Mouse (Mus musculus) forebrain, embryonic 11.5 days (tissue): ENCODE measurements around the gene R3hdm2. TPM values are rescaled to one million over a fixed set of nuclear protein-coding genes. Genes with fewer than 3 reads are reported as not detected.

Experiments used
- ATAC-seq: fragments of 200-750 bp; cut with Nextera tagmentation; replicated peaks from 2 replicates; pipeline ENCODE4 v1.8.0; 2017; ENCODE audit warnings: moderate TSS enrichment; ENCODE audit not compliant: low FRiP score
- DNase-seq: peaks from one replicate; pipeline ENCODE4 v3.0.0-alpha.2; 2017; ENCODE audit warnings: low spot score
- H3K27ac ChIP-seq: fragments of 300-500 bp; sonication (generic); 2 replicates; pipeline ENCODE4 v1.5.1; 2014; ENCODE audit warnings: low read depth, low read length
- H3K27me3 ChIP-seq: fragments of 300-500 bp; sonication (generic); 2 replicates; pipeline ENCODE4 v1.6.1; 2014; ENCODE audit warnings: mild to moderate bottlenecking, low read length, mixed read lengths; ENCODE audit not compliant: control insufficient read depth, insufficient read depth
- H3K36me3 ChIP-seq: fragments of 300-500 bp; sonication (generic); 2 replicates; pipeline ENCODE4 v1.6.1; 2014; ENCODE audit warnings: mild to moderate bottlenecking, low read length, moderate library complexity, mixed read lengths; ENCODE audit not compliant: control insufficient read depth, insufficient read depth
- H3K4me1 ChIP-seq: fragments of 300-500 bp; sonication (generic); replicated peaks from 2 replicates; pipeline ENCODE4 v1.6.1; 2014; ENCODE audit warnings: low read length, mixed read lengths; ENCODE audit not compliant: control insufficient read depth, insufficient read depth
- H3K4me2 ChIP-seq: fragments of 300-500 bp; sonication (generic); 2 replicates; pipeline ENCODE4 v1.6.1; 2014; ENCODE audit warnings: low read depth, mild to moderate bottlenecking, low read length, moderate library complexity, mixed read lengths; ENCODE audit not compliant: severe bottlenecking
- H3K4me3 ChIP-seq: fragments of 300-500 bp; sonication (generic); 2 replicates; pipeline ENCODE4 v1.5.1; 2014; ENCODE audit warnings: low read depth, low read length
- H3K9ac ChIP-seq: fragments of 300-500 bp; sonication (generic); 2 replicates; pipeline ENCODE4 v1.6.1; 2014; ENCODE audit warnings: low read length
- H3K9me3 ChIP-seq: fragments of 300-500 bp; sonication (generic); 2 replicates; pipeline ENCODE4 v1.6.1; 2016; ENCODE audit warnings: low read length, mixed read lengths; ENCODE audit not compliant: control insufficient read depth
- WGBS: fragments of 180-500 bp; shearing (Covaris S2); extraction: QIAGEN DNeasy Blood & Tissue Kit; methylation state at CpG from one replicate; pipeline ENCODE4 v1.1.7; 2014; 5-methylcytosine and 5-hydroxymethylcytosine counted together
- polyA plus RNA-seq: library from polyadenylated mRNA; unstranded; fragments of >200 nt; fragmentation: Nextera tagmentation; extraction: Ambion mirVana; gene quantifications from 2 replicates; pipeline ENCODE4 v1.2.1, GENCODE M21; 2014

R3hdm2 gene
- polyA plus RNA-seq, 1 experiment from 2014 or later, result 44.6 TPM

DNA sequence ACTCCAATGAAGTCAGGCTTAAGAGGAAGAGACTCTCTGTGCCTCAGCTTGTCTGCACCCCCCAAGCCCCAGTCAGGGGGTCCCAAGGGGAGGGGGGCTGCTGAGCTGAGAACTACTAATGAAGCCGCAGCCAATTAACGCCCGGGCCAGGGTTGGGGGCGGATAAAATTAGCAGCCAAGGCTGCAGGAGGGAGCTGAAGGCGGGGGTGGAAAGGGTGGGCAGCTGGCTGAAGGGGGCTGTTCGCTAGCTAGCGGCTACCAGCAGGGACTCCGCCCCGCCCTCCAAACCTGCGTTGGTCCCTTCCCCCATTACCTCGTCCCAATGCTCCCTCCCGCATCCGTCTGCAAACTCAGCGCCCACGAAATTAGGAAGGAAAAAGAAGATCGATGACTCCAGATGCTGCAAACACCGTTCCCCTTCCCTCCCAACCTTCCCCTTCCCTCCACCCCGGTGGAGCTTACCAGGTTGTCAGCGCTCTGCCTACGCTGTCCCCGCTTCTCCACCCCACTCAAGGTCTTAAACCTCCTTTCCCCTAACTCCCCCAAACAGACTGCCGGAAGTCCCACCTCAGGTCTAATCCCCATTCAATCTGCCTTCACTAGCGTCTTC is 144.6 kb downstream of the R3hdm2 start:
- ATAC-seq (peak; percentile 11; the same call in 1 of the 2 replicates), DNase-seq (no peak)
- peaks cover 26% of the 10 kb centered on the region for H3K4me1 ChIP-seq
- H3K4me3 ChIP-seq, result 0 out of 2 replicates have a peak overlapping the region, but pooled peaks have one; percentile 7
- peak overlapping the region; percentile 37; the same call in 1 of the 2 replicates for H3K4me2 ChIP-seq
- under 1% methylated on average over 23 of the region's 23 CpGs for WGBS
- H3K9ac ChIP-seq, result no peak overlapping the region
- H3K9me3 ChIP-seq, result no peaks in the 10 kb centered on the region
- H3K27ac ChIP-seq, result no peak overlapping the region
- H3K27me3 ChIP-seq, result peaks cover 59% of the 10 kb centered on the region
- H3K36me3 ChIP-seq, result peaks cover 3% of the 10 kb centered on the region; the same call in 1 of the 2 replicates

DNA sequence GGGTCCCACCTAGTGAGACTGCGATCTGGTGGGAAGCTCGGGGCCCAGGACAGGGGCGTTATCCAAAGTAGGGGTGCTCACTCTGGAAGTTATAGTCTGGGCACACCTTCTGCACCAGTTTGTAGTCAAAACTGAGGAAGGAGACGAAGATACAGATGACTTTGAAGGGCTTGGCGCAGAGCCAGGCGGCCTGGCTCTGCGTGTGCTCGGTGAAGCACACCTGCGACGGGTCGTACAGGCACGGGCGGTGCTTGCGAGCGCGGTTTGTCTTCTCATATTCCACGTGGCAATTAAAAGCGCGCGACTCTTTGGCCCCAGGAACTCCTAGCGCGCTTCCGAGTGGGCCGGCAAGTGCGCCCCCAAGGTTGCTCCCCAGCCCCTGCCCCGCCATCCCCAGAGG is 145.9 kb downstream of the R3hdm2 start:
- 2% methylated on average over 26 of the region's 26 CpGs for WGBS
- Histone ChIP-seq H3K4me1 (peaks cover 31% of the 10 kb centered on the region), H3K4me3 (peak overlapping the region; percentile 1; the same call in 1 of the 2 replicates), H3K36me3 (no peaks in the 10 kb centered on the region), H3K9me3 (no peaks in the 10 kb centered on the region), H3K9ac (no peak overlapping the region), H3K4me2 (peak overlapping the region; percentile 8), H3K27me3 (peaks cover 71% of the 10 kb centered on the region), H3K27ac (no peak overlapping the region)
- DNase-seq (no peak), ATAC-seq (no peak)

DNA sequence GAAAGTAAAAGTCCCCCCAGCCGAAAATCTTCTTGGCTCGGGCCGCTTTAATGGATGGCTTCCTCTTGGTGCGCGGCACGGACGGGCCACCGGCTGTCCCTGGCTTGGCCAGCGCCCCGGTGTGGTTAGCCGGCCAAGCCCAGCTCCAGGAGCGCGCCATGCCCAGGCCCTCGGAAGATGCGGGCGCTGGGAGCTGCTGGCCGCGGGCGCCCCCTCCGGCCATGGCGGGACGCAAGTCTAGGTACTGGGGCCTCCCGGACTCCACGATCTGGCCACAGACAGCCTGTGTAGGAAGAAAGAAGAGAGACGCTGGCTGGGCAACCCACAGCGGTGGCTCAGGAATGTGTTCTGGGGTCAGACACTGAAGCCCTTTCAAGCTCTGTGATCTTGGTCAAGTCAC is 146.6 kb downstream of the R3hdm2 start:
- ATAC-seq (no peak), DNase-seq (peak; percentile 80)
- 0 out of 2 replicates have a peak overlapping the region, but pooled peaks have one; percentile 12 for H3K9ac ChIP-seq
- H3K4me3 ChIP-seq, result peak overlapping the region; percentile 1; the same call in 1 of the 2 replicates
- peaks cover 27% of the 10 kb centered on the region for H3K4me1 ChIP-seq
- H3K27ac ChIP-seq, result no peak overlapping the region
- H3K27me3 ChIP-seq, result peaks cover 78% of the 10 kb centered on the region
- peak overlapping the region; percentile 8 for H3K4me2 ChIP-seq
- WGBS, result 0% methylated on average over 26 of the region's 26 CpGs
- no peaks in the 10 kb centered on the region for H3K9me3 ChIP-seq
- no peaks in the 10 kb centered on the region for H3K36me3 ChIP-seq

DNA sequence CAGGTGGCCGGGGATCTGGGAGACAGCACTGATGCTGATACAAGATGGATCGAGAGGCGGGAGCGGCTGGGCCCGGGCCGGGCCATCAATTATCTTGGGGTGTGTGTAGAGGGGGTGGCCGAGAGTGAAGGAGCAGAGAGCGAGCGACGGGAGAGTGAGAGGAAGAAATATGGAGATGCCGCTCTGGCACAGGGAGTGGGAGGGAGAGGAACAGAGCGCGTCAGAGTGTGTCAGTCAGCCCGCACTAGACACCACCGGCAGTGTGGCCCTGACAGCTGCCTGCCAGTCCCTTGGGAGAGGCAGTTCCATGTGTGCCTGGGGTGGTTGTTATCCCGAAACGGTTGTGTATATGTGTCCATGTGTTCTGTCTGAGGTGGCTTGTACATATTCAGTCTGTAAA is 147.4 kb downstream of the R3hdm2 start:
- H3K4me3 ChIP-seq, result peak overlapping the region; percentile 3; the same call in 1 of the 2 replicates
- no peaks in the 10 kb centered on the region for H3K36me3 ChIP-seq
- WGBS, result 2% methylated on average over 17 of the region's 17 CpGs
- H3K9me3 ChIP-seq, result no peaks in the 10 kb centered on the region
- H3K9ac ChIP-seq, result no peak overlapping the region
- H3K27me3 ChIP-seq, result peaks cover 86% of the 10 kb centered on the region
- peaks cover 24% of the 10 kb centered on the region for H3K4me1 ChIP-seq
- no peak for DNase-seq
- peak overlapping the region; percentile 16; the same call in 1 of the 2 replicates for H3K4me2 ChIP-seq
- ATAC-seq, result no peak
- H3K27ac ChIP-seq, result peak overlapping the region; percentile 37; the same call in 1 of the 2 replicates

DNA sequence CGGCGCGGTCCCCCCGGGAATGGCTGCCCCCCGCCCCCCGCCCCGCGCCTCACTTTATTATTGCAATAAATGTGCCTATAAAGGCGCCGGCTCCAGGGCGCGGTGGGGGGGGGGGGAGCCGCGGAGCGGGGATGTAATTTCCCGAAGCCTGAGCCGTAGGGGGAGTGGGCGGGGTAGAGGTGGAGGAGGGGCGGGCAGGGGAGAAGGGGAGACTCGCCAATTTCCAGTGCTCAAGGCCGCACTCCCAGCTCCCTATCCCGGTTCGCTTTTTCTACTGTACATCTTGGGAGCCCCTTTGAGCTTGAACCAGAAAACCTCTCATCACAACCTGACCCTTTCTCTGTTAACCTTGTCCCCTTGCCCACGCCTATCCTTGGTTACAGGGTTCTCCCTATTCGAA is 150.8 kb downstream of the R3hdm2 start:
- H3K4me1 ChIP-seq, result peaks cover 30% of the 10 kb centered on the region
- H3K4me3 ChIP-seq, result peak overlapping the region; percentile 41
- H3K9ac ChIP-seq, result peak overlapping the region; percentile 12; the same call in 1 of the 2 replicates
- ATAC-seq (no peak), DNase-seq (no peak)
- WGBS, result 1% methylated on average over 24 of the region's 25 CpGs
- H3K27ac ChIP-seq, result 0 out of 2 replicates have a peak overlapping the region, but pooled peaks have one; percentile 21
- peaks cover 98% of the 10 kb centered on the region for H3K27me3 ChIP-seq
- H3K4me2 ChIP-seq, result peak overlapping the region; percentile 49
- H3K9me3 ChIP-seq, result no peaks in the 10 kb centered on the region
- H3K36me3 ChIP-seq, result no peaks in the 10 kb centered on the region

DNA sequence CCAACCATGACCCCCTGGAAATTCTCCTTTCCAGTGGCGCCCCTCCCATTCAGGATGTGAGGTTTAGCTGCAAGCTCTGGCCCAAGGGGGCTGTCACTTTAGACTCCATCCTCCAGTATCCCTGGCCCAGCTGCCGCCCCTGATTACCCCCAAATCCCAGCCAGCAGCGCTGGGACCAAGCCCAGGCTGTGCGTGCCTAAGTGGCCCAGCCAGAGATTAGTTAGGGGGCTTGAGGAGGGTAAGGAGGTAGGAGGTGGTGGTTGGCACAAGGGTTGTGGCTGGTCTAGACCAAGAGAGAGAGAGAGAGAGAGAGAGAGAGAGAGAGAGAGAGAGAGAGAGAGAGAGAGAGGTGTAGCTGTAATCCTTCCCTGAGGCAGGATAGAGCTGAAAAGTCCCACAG is 151.4 kb downstream of the R3hdm2 start:
- DNase-seq (no peak), ATAC-seq (no peak)
- H3K4me2 ChIP-seq, result peak overlapping the region; percentile 49; the same call in 1 of the 2 replicates
- no peaks in the 10 kb centered on the region for H3K9me3 ChIP-seq
- 2% methylated on average over 4 of the region's 4 CpGs for WGBS
- peaks cover 98% of the 10 kb centered on the region for H3K27me3 ChIP-seq
- peak overlapping the region; percentile 12; the same call in 1 of the 2 replicates for H3K9ac ChIP-seq
- H3K4me1 ChIP-seq, result peaks cover 29% of the 10 kb centered on the region
- H3K4me3 ChIP-seq, result peak overlapping the region; percentile 41; the same call in 1 of the 2 replicates
- H3K36me3 ChIP-seq, result no peaks in the 10 kb centered on the region
- H3K27ac ChIP-seq, result 0 out of 2 replicates have a peak overlapping the region, but pooled peaks have one; percentile 12

DNA sequence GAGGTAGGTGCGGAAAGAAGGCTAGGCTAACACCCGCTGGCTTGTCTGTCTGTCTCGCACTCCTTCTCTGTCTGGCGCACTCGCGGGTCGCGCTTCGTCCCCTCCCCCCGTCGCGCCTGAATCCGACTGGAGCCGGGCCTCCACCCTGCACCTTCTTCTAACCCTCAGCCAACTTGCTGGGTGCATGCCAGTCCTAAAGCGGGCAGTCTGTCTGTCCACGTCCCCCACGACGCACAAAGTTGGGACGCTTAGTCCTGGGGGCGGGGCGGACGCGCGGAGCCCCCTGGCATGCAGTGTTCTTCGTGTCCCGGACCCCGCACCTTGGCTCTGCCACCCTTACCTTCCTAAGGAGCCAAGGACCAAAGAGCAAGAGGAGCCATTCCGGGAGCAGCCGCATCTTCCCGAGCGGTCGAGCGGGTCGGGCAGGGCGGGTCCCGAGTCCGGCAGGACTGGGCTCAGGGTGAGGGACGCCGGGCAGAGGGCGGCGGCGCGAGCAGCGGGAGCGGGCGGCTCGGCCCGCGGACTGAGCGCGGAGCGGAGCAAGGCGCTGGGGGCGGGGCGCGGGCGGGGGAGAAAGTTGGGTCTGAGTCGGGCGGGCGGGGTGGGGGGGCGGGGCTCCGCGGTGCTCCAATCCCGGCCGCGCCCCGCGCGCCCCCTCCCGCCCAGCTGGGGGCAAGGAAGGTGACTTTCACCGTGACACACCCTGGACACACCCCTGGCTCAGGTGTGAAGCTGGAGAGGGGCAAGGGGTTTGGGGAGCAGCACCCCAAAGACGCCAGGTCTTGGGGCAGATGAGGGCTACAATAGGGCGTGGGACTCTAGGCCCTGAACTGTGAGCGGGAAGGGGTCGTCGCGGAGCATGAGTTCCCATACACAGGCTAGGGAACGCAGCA is 154.2 kb downstream of the R3hdm2 start, which contains the start of gene Nxph4:
TSS of gene Nxph4 (minus strand) at position 524 of the 893 bp plus-strand sequence.
- ATAC-seq (no peak; the same call in 1 of the 2 replicates), DNase-seq (peak; percentile 68)

DNA sequence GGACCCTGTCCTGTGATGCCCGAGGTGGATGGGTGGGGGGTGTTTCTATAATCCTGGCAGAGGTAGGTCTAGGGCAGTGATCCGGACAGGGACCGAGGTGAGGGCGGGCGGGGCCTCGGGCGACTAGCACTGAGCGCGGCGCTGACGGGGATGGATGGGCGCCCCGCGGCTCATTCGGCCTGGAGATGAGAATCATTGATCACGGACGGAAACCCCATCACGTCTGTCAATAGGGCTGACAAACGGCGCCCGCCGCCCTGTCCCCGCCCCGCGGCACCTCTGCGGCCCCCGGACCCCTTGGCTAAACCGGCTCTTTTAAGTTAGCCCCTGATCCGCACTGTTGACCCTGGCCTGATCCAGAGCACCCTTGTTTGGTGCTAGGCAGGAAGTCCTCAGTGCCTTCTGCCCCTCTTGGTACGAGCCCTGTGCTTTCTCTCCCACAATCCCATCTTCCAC is 154.8 kb downstream of the R3hdm2 start:
- H3K4me3 ChIP-seq, result peak overlapping the region; percentile 41

More for the DNA sequence above, 154.2 kb downstream of the R3hdm2 start, which contains the start of gene Nxph4:
- H3K27ac ChIP-seq, result no peak within 1 kb of the TSS
- H3K9me3 ChIP-seq, result no peaks in the 10 kb centered on the region
- peaks cover 72% of the 10 kb centered on the region for H3K27me3 ChIP-seq
- under 1% methylated on average over 64 of the region's 78 CpGs for WGBS
- H3K4me3 ChIP-seq, result peak within 1 kb of the TSS; percentile 41
- H3K4me2 ChIP-seq, result peak within 1 kb of the TSS; percentile 61
- H3K36me3 ChIP-seq, result no peaks in the 10 kb centered on the region; the same call in 1 of the 2 replicates
- peaks cover 25% of the 10 kb centered on the region for H3K4me1 ChIP-seq
- H3K9ac ChIP-seq, result peak within 1 kb of the TSS; percentile 52

More for the DNA sequence above, 154.8 kb downstream of the R3hdm2 start:
- no peak for ATAC-seq
- Histone ChIP-seq H3K27me3 (peaks cover 66% of the 10 kb centered on the region), H3K9me3 (no peaks in the 10 kb centered on the region), H3K36me3 (no peaks in the 10 kb centered on the region; the same call in 1 of the 2 replicates), H3K4me2 (peak overlapping the region; percentile 61), H3K4me1 (peaks cover 25% of the 10 kb centered on the region), H3K9ac (no peak overlapping the region), H3K27ac (no peak overlapping the region)
- WGBS, result 0% methylated on average over 29 of the region's 30 CpGs
- peak; percentile 66 for DNase-seq
